Mouse (Mus musculus) colon, adult 2 months (tissue): ENCODE data around the gene Snrnp35. TPM values are rescaled to one million over a fixed set of nuclear protein-coding genes. Genes with fewer than 3 reads are reported as not detected.

ENCODE experiments used
- polyA plus RNA-seq: library from polyadenylated mRNA; depleted of rRNA; stranded (reverse); fragments of >200 nt; gene quantifications from 2 replicates; pipeline ENCODE4 v1.2.3, GENCODE M21; 2012; rRNA removed

Gene Snrnp35
- 2.4 and 2.8 TPM in 2 replicates for polyA plus RNA-seq

DNA sequence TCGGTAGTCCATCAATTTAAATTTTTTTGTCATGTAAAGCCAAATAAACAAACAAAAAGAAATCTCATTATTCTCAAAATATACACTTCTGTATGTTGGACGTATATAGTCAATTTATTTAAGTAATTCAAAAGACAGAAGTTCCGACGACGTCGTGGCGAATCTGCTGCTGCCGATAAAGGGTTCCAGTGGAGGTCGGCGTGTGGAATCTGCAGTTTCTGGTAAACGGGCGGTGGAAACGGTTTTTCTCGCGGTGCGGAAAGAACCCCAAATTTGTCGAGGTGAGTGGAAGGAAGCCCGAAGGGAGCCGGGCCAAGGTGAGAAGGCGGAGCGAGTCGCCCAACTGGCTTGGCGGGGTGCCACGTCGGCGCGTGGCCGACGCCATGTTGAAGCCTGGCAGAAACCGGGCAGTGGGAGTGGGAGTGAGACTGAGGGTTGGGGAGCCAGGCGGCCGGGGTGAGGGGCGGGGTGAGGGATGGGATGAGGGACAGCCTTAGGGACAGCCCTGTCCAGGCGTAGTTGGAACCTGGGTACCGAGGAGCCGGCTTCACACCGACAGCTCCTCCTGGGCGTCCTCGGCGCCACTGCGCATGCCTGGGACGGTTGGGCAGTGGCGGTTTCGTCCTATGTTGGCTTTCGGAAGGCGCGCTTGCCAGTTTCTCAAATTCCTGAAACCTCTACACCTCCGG is at the start of gene Snrnp35:
Snrnp35 (plus strand) TSS at position 169 of the 689 bp plus-strand sequence.

DNA sequence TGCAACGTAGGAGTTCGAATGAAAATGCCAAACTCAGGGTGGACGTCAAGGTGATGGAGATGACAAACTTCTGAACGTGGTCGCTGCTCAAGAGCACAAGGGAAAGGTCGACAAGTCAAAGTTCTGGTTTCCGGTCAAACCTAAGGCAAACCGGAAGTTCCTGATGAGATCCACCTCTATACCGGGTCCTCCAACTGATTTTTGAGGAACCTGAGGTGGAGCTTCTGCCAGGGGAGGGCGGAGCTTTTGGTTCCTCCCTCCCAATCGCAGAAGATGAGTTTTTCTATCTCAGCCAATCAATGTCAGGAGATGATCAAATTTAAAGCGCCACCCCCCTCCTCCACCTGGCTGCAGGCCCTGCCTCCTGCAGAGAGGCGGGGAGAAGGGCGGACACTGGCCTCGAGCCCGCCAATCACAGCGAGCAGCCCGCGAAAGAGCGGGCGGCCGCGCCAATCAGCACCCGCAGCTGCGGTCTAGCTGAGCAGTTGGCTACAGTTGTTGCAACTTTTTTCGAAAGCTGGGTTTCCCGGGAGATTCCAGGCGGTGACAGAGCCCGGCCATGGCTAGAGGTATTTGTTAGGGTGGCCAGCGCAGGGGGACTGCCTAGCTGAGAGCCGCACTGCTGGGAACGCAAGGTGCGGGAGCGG is 43.4 kb upstream of the Snrnp35 start, which contains the start of gene Kmt5a:
Kmt5a (plus strand) TSS at position 484 of the 647 bp plus-strand sequence.

DNA sequence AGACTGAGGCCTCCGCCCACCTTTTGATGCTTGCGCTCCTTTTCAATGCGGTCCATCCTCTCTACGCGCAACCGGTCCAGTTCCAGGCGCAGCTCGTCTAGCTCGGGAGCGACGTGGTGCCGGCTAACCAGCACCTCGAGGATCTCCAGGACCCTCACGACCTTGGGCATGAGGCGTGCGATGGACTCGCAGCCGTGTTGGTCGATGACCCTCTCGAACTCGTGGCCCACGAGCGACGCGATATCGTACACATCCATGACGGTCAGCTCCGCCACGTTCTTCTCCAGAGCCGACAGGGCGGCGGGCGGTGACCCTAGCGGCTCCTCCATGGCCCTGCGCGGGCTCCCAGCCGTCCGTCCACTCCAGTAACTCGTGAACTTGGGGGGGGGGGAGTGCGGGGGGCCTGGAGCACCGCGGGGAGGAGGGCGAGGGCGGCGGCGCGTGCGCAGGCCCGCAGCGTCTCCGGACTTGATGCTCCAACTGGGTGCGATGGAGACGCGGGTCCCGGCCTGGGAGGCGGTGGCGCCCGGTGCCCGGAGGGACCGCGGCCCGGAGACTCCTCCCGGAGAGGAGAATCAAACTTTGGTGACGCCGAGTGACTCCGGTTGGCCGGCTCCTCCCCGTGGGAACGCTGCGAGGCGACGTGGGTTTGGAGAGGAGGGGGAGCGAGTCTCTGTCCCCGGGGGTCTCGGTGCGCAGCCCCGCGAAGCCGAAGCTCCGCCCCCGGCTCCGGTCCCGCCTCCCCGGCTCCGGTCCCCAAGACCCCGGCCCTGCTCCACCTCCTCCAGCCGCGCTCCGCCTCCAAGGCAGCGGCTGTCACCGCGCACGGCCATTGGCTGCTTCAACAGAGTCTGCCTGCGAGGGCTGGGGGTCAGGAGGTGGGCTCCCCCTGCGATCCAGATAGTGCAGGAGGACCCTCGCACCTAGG is 48.0 kb downstream of the Snrnp35 start, which contains the start of gene Rilpl1:
Rilpl1 (minus strand) TSS at position 737 of the 928 bp plus-strand sequence.

DNA sequence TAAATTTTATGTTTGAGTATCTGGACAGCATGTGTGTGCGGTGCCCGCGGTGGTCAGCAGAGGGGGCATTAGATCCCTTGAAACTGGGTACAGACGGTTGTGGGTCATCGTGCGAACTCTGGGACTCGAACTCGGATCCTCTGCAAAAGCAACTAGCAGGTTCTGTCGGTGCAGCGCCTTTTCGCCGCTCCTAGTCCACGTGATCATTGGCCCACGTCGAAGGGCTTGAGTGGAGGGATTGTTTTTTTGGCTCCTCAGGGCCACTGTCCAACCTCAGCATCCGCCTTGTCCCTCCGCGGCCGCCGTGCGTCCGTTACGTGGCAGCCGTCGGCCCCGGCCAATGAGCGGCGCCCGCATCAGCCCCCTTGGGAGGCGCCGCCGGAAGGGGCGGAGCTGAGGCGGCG is 57.5 kb downstream of the Snrnp35 start, which contains the start of gene Tmed2:
Tmed2 (plus strand) TSS at position 313 of the 404 bp plus-strand sequence.

Other genes starting within 250 kb of the Snrnp35 start
- gene Pitpnm2, start 233.4 kb upstream of the Snrnp35 start, polyA plus RNA-seq, result 24.3 and 26.3 TPM in 2 replicates
- 1.7 and 1.8 TPM in 2 replicates for gene Mphosph9, start 155.2 kb upstream of the Snrnp35 start, polyA plus RNA-seq
- 3.6 and 4.3 TPM in 2 replicates for gene 2810006K23Rik, start 155.0 kb upstream of the Snrnp35 start, polyA plus RNA-seq
- gene Cdk2ap1, start 120.1 kb upstream of the Snrnp35 start, polyA plus RNA-seq, result 89.6 and 90.5 TPM in 2 replicates
- 7.7 and 9.4 TPM in 2 replicates for gene Sbno1, start 57.1 kb upstream of the Snrnp35 start, polyA plus RNA-seq
- 76.2 and 79.6 TPM in 2 replicates for gene Kmt5a, start 43.2 kb upstream of the Snrnp35 start, polyA plus RNA-seq
- gene Rilpl2, start 4.8 kb upstream of the Snrnp35 start, polyA plus RNA-seq, result 19.7 and 21.6 TPM in 2 replicates
- gene Rilpl1, start 48.3 kb downstream of the Snrnp35 start, polyA plus RNA-seq, result 4.6 and 4.8 TPM in 2 replicates
- 244 and 292 TPM in 2 replicates for gene Tmed2, start 57.6 kb downstream of the Snrnp35 start, polyA plus RNA-seq
- 12.1 and 13.3 TPM in 2 replicates for gene Ddx55, start 69.7 kb downstream of the Snrnp35 start, polyA plus RNA-seq
- 26.8 and 37.4 TPM in 2 replicates for gene Eif2b1, start 96.0 kb downstream of the Snrnp35 start, polyA plus RNA-seq
- 30.2 and 36.8 TPM in 2 replicates for gene Gtf2h3, start 96.0 kb downstream of the Snrnp35 start, polyA plus RNA-seq
- 97.2 and 132 TPM in 2 replicates for gene Atp6v0a2, start 145.4 kb downstream of the Snrnp35 start, polyA plus RNA-seq
- 0.13 and 0.15 TPM in 2 replicates for gene Dnah10, start 242.0 kb downstream of the Snrnp35 start, polyA plus RNA-seq